Mouse (Mus musculus): ENCODE measurements around the gene Slc29a1.

DNA sequence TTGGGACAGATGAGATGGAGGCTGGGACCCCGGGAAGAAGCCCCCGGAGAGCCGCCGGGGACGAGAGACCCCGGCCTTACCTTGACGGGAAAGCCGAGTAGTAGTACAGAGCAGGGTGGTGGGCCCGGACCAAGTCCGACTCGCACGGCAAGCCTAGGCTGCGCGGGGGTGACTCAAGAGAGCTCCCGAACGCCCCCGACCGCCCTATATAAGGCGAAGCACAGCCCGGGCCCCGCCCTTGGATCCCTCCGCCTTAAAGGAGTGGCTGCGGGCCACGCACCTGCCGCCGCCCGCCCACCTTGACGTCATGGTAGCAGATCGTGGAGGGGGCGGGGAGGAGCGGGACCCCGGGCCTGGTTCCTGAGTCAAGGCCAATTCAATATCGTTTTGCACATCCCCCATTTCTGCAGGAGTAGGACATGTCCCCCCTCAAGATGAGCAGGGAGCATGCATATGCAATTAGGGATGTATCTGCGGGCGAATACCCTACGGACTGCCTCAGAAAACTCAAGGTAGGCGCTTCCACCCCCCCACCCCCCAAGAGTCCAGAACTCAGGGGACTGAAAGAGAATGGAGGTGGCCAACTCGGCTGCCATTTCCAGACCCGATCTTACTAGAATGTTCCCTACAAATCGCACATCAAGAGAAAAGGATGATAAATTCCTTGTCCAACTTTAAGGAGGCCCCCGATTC, 26.2 kb downstream of the Slc29a1 start, which contains the start of gene Hsp90ab1:
- TF ChIP-seq CTCF (IDR thresholded peaks at IDR 0.05) (no peak), POLR2A (IDR thresholded peaks at IDR 0.05; ENCODE audit: insufficient read depth, low read depth, low read length) (peak; percentile 99)
